Mouse (Mus musculus) spleen, postnatal 36 days (tissue): ENCODE measurements around the gene Tmem150b.

Experiments used
- DNase-seq, 2 experiments: peaks; one replicate each; pipeline ENCODE4 v3.0.0; 2022; ENCODE audit warnings: low spot score in 2 of 2, mixed read lengths in 1 of 2

The Tmem150b gene

GRCm38 (mm10) chr7:4725169-4725568 lies at the start of gene Tmem150b:
Tmem150b (minus strand) TSS chr7:4725249.
- DNase-seq, result no peak

- DNase-seq, result no peak
Observed at GRCm38 (mm10) chr7:4771202-4771601, 46.2 kb upstream of the Tmem150b start, which contains the start of gene Fam71e2. Fam71e2 (minus strand) TSS chr7:4771302.

DNA sequence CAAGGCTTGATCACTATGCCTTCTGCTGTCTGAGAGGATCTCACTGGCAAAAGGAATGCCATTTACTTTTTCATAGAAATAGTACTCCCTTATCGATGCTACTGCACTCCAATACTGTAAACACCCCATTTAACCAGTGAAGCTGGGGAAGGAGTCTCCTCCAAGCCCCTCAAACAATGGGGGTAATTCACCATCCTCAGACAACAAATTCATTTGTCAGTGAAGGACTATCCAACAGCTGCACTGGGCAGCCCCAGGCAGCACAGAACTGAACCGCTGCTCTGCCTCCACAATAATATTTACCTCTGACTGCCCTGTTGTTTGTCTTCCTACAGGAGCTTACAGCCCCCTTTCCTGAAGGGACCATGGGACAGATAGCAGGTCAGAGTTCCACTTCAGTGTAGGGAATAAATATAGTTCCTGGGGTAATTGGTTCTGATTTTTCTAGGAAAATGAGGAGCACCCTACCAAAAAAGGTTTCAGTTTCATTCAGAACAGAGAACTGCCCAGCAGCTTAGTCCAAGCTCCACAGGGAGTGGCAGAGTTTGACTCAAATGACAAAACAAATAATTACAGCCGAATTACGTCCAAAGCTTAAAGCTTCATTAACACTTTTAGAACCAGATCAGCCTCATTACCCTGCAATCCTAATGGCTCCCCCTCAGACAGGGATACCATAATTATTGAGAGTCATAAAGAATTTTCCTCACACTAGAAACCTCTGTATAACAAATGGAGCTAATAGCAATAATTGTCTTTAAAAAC lies 40.1 kb upstream of the Tmem150b start:
- DNase-seq, result no peak

- no peak for DNase-seq
Observed at GRCm38 (mm10) chr7:4759670-4760069, 34.6 kb upstream of the Tmem150b start.

DNA sequence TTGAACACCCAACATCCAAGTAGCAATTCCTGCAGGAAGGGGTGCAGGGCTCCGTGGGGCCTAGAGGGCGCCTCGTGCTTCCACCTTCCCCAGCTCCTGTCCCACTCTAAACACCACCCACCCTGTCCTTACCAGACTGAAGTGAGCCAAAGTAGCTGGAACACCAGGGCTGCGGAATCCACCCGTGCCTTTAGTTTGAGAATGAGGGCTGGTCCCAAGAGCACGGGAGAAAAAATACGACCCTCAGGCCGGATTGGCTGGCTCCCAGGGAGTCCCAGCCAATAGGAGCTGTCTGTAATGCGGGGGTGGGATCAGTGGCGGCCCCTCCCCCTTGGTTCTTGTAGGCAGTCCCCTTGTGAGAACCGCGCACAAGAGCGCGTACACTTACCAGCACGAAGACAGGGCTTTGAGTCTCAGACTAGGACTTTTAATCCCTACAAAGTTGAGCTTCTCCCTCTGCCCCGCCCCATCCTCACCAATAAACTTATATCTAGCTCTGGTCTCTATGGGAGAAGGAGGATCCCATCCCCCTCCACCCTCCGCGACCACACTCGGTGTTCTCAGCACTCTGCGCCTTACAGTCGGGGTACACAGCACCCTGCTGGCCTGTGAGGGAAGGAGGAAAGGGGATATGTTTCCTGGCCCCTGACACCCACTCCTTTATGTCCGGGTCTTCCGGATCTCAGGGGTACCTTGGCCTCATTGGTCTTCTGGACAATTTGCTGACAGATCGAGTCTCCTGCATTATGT lies 27.9 kb upstream of the Tmem150b start, which contains the start of gene Cox6b2:
Gene Cox6b2 (minus strand): TSS at position 274 of the 750 bp plus-strand sequence.
- peak; percentile 75 to 83 for DNase-seq

DNA sequence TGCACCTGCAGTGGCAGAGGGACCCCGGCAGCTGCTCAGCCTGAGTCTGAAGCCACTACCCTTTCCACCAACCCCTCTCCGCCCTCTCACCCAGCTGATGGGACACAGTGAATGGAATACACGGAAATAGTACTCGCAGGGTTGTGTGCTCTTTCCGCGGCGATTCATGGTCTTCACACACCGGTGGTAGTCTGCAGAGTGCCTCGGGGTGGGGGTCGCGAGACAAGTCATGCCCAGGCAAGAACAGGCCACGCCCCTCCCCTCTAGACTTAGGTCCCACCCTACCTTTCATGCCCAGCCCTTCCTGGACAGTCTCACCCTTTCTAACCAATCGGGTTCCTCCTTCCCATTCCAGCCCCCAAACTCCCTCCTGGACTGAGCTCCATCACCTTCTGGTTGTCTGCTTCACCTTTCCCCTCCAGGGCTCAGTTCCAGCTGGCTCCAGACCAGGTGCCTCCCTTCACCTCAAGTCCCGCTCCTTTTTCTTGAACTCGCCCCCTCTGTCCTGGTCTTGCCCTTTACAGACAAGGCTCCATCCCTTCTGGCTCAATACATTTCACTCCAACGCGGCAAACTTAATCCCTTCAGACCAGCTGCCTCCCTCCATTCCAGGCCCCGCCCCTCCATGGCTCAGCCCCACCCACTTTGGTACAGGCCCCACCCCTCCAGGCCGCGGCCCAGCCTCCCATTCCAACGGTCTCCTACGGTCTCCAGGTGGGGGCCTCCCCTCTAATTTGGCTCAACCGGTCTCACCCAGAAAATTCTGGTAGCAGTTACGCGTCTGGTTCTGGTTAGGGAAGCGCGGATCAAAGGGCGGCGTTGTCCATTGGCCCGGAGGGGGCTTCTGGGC lies 27.1 kb upstream of the Tmem150b start:
- peak in 1 of 2 experiments; percentile 18 for DNase-seq

GRCm38 (mm10) chr7:4749169-4749568 lies 24.1 kb upstream of the Tmem150b start:
- DNase-seq, result no peak

- DNase-seq, result no peak
Observed at GRCm38 (mm10) chr7:4748321-4748720, 23.3 kb upstream of the Tmem150b start.

GRCm38 (mm10) chr7:4747156-4747899 lies 22.3 kb upstream of the Tmem150b start:
- peak in 1 of 2 experiments; percentile 16 for DNase-seq

- DNase-seq, result no peak
Observed at GRCm38 (mm10) chr7:4746326-4746980, 21.4 kb upstream of the Tmem150b start.

- DNase-seq, result no peak
Observed at GRCm38 (mm10) chr7:4744886-4745285, 19.8 kb upstream of the Tmem150b start.

DNA sequence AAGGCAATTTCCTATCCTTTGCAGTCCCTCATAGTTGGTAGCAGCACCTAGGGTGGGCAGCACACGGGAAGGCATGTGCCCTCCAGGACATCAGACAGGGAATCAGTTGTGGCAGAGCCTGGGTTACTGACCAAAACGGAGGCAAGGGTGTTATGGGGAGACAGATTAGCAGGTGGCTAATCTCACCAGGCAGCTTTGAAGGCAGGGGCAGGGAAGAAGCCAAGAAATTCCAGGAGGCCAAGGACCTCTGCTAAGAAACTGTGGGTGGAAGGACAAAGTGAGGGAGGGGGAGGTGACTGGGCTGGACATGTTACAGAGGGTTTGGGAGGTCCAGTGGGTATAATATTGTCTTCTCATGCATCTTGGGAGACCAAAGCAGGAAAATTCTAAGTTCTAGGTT lies 18.3 kb upstream of the Tmem150b start:
- DNase-seq, result no peak

- no peak for DNase-seq
Observed at GRCm38 (mm10) chr7:4742482-4742819, 17.4 kb upstream of the Tmem150b start.

- DNase-seq, result no peak
Observed at GRCm38 (mm10) chr7:4741672-4742481, 16.8 kb upstream of the Tmem150b start.

GRCm38 (mm10) chr7:4741151-4741550 lies 16.1 kb upstream of the Tmem150b start:
- DNase-seq, result peak; percentile 62 to 71

GRCm38 (mm10) chr7:4740309-4740727 lies 15.3 kb upstream of the Tmem150b start:
- DNase-seq, result no peak

GRCm38 (mm10) chr7:4739544-4740275 lies 14.7 kb upstream of the Tmem150b start, which contains the start of gene Kmt5c:
Kmt5c (plus strand) TSS chr7:4740115.
- peak; percentile 99 for DNase-seq

GRCm38 (mm10) chr7:4739041-4739543 lies 14.0 kb upstream of the Tmem150b start:
- DNase-seq, result no peak

- no peak for DNase-seq
Observed at GRCm38 (mm10) chr7:4732968-4733392, 7.9 kb upstream of the Tmem150b start.
